Mouse (Mus musculus) heart, adult 18-20 months (tissue): ENCODE data around the gene Gm20661. TPM values are rescaled to one million over a fixed set of nuclear protein-coding genes. Genes with fewer than 3 reads are reported as not detected.
A peak's percentile ranks its signal among the peaks of the same experiment; 100 is the strongest.

Experiments
- DNase-seq, 2 experiments: peaks; one replicate each; pipeline ENCODE4 v3.0.0; 2021 to 2022; ENCODE audit warnings: mixed read lengths in 1 of 2
- long read RNA-seq, 2 experiments: library from polyadenylated mRNA; stranded (forward); transcript quantifications; one replicate each; pipeline ENCODE4 v2.0.0; 2021
- total RNA-seq, 2 experiments: library from RNA; stranded (reverse); gene quantifications; 2 replicates each; pipeline ENCODE4 v1.2.3; 2021

Gm20661 gene
- under 1 TPM in 1 of 2 experiments, not detected in 1; 0.37 TPM for total RNA-seq
- long read RNA-seq, experiment 1 = 0 reads
- long read RNA-seq, experiment 2 = 0 reads

GRCm38 (mm10) chr9:107982681-107983346, at the start of gene Gm20661:
TSS of gene Gm20661 (plus strand) at chr9:107983058.
- DNase-seq = peak; percentile 81 to 94

- DNase-seq = no peak
Measured at GRCm38 (mm10) chr9:107934146-107934545, 48.7 kb upstream of the Gm20661 start.

- no peak for DNase-seq
Measured at GRCm38 (mm10) chr9:107935374-107935773, 47.5 kb upstream of the Gm20661 start, which contains the start of gene Camkv. TSS of gene Camkv (plus strand) at chr9:107935674.

- no peak for DNase-seq
Measured at GRCm38 (mm10) chr9:107935790-107936214, 47.1 kb upstream of the Gm20661 start.

GRCm38 (mm10) chr9:107936215-107936822, 46.5 kb upstream of the Gm20661 start:
- no peak for DNase-seq

- no peak for DNase-seq
Measured at GRCm38 (mm10) chr9:107936831-107937230, 46.0 kb upstream of the Gm20661 start.

- no peak for DNase-seq
Measured at GRCm38 (mm10) chr9:107947241-107948194, 35.3 kb upstream of the Gm20661 start.

- DNase-seq = no peak
Measured at GRCm38 (mm10) chr9:107949184-107949921, 33.5 kb upstream of the Gm20661 start.

GRCm38 (mm10) chr9:107949922-107950235, 33.0 kb upstream of the Gm20661 start, which contains the start of gene Traip:
TSS of gene Traip (plus strand) at chr9:107950136.
- DNase-seq = no peak

- DNase-seq = peak; percentile 95 to 97
Measured at GRCm38 (mm10) chr9:107950460-107951355, 32.1 kb upstream of the Gm20661 start.

- no peak for DNase-seq
Measured at GRCm38 (mm10) chr9:107955613-107956289, 27.1 kb upstream of the Gm20661 start.

GRCm38 (mm10) chr9:107957141-107957540, 25.7 kb upstream of the Gm20661 start:
- DNase-seq = no peak

GRCm38 (mm10) chr9:107959896-107960295, 23.0 kb upstream of the Gm20661 start:
- DNase-seq = no peak

- no peak for DNase-seq
Measured at GRCm38 (mm10) chr9:107960928-107961327, 21.9 kb upstream of the Gm20661 start.

GRCm38 (mm10) chr9:107961351-107961762, 21.5 kb upstream of the Gm20661 start:
- no peak for DNase-seq

GRCm38 (mm10) chr9:107961881-107962280, 21.0 kb upstream of the Gm20661 start:
- peak in 1 of 2 experiments; percentile 44 for DNase-seq

GRCm38 (mm10) chr9:107962916-107963315, 19.9 kb upstream of the Gm20661 start:
- no peak for DNase-seq

GRCm38 (mm10) chr9:107963700-107964099, 19.2 kb upstream of the Gm20661 start:
- DNase-seq = peak; percentile 83 to 89

- DNase-seq = no peak
Measured at GRCm38 (mm10) chr9:107964681-107965080, 18.2 kb upstream of the Gm20661 start.

GRCm38 (mm10) chr9:107966676-107967075, 16.2 kb upstream of the Gm20661 start:
- peak in 1 of 2 experiments; percentile 50 for DNase-seq
